ENCODE assay signal across 20 mouse cellular contexts in the genomic region with DNA sequence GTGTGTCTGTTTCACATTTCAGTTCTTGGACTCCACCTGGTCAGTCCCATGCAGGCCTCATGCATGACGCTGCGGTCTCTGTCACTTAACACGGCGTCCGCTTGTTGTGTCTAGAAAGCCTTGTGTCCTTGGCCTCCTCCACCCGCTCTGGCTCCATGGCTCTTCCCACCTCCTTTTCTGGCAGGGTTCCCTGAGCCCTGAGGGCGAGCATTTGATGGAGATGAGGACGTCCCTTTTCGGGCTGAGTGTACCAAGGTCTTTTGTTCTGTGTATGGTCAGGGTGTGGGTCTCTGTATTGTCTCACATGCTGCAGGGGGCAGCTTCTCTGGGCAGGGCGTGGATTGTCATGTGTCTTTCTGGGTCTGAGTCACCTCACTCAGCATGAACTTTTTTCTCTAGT.
DNase-seq lines count a peak whose midpoint lies in the region; ATAC-seq and TF ChIP-seq lines count a peak whose summit lies in the region.
"Had no signal": no experiment of that assay in that cellular context is flagged by ENCODE, and none has a peak within 500 bp of the region (broad histone marks: within the 10 kb centered on the region; RNA-seq: fewer than 3 reads in every experiment).

No protein-coding gene starts in this region.

- peak; percentile 61 to 70 for DNase-seq in cerebellum, postnatal 14 days
- no peak for DNase-seq in cerebellum, adult 11 months
- DNase-seq in R1 (ENCODE audit: low read depth, low spot score) = peak; percentile 91
- peak; percentile 63 to 64 for DNase-seq in adrenal gland, postnatal 36 days
- DNase-seq in midbrain, embryonic 11.5 days (ENCODE audit: low spot score, missing footprints) = no peak
- DNase-seq in thymus, postnatal 4 days = no peak
- DNase-seq: gastrocnemius, postnatal 36 days; kidney, adult 11 months; right cerebral cortex, postnatal 4 days; thymus, postnatal 25 days had no signal

- TF ChIP-seq CTCF in E14TG2a.4 (conservative IDR thresholded peaks at IDR 0.05; ENCODE audit: low read length) = no peak

- no peaks in the 10 kb centered on the region for H3K27me3 ChIP-seq in E14TG2a.4 (ENCODE audit: insufficient read depth, low read length)
- no peaks in the 10 kb centered on the region for H3K27me3 ChIP-seq in intestine, embryonic 15.5 days (replicated peaks)
- H3K27me3 ChIP-seq in midbrain, embryonic 11.5 days (ENCODE audit: control insufficient read depth, insufficient read depth, low read length) = no peaks in the 10 kb centered on the region
- H3K27me3 ChIP-seq: embryonic facial prominence, embryonic 12.5 days; forebrain, embryonic 13.5 days; limb, embryonic 15.5 days; midbrain, embryonic 12.5 days had no signal

- H3K4me1 ChIP-seq in E14TG2a.4 (replicated peaks; ENCODE audit: low read depth, low read length) = peaks cover 86% of the 10 kb centered on the region
- no peaks in the 10 kb centered on the region for H3K4me1 ChIP-seq in intestine, embryonic 15.5 days (replicated peaks)
- no peaks in the 10 kb centered on the region for H3K4me1 ChIP-seq in midbrain, embryonic 11.5 days (ENCODE audit: control insufficient read depth, insufficient read depth, low read length)
- H3K4me1 ChIP-seq: forebrain, embryonic 13.5 days; midbrain, embryonic 12.5 days had no signal

- peak overlapping the region; percentile 55 for H3K4me3 ChIP-seq in E14TG2a.4 (replicated peaks; ENCODE audit: low read length)
- H3K4me3 ChIP-seq in intestine, embryonic 15.5 days (replicated peaks) = no peak overlapping the region
- no peak overlapping the region for H3K4me3 ChIP-seq in midbrain, embryonic 11.5 days (ENCODE audit: low read depth, low read length)
- H3K4me3 ChIP-seq: embryonic facial prominence, embryonic 12.5 days; erythroblast, embryonic 14.5 days; forebrain, embryonic 13.5 days; limb, embryonic 15.5 days; midbrain, embryonic 12.5 days had no signal

- H3K9me3 ChIP-seq in E14TG2a.4 (ENCODE audit: low read length) = peaks cover 7% of the 10 kb centered on the region; the same call in 1 of the 2 replicates
- no peaks in the 10 kb centered on the region for H3K9me3 ChIP-seq in intestine, embryonic 15.5 days
- H3K9me3 ChIP-seq in midbrain, embryonic 11.5 days (ENCODE audit: control insufficient read depth, low read length) = no peaks in the 10 kb centered on the region
- H3K9me3 ChIP-seq: embryonic facial prominence, embryonic 12.5 days; forebrain, embryonic 13.5 days; limb, embryonic 15.5 days; midbrain, embryonic 12.5 days had no signal

- no peak for ATAC-seq in intestine, embryonic 15.5 days
- ATAC-seq in midbrain, embryonic 11.5 days (ENCODE audit: low FRiP score) = no peak
- ATAC-seq: activated CD4-positive, CD25-positive, alpha-beta regulatory T cell, adult 4 months; forebrain, embryonic 13.5 days; hindbrain, postnatal 0 days; lung, postnatal 0 days had no signal

- H3K27ac ChIP-seq in intestine, embryonic 15.5 days = no peak overlapping the region
- H3K27ac ChIP-seq in midbrain, embryonic 11.5 days (ENCODE audit: low read depth, low read length) = no peak overlapping the region
- H3K27ac ChIP-seq: embryonic facial prominence, embryonic 12.5 days; forebrain, embryonic 13.5 days; hindbrain, postnatal 0 days; limb, embryonic 15.5 days; midbrain, embryonic 12.5 days had no signal

- H3K36me3 ChIP-seq in E14TG2a.4 (ENCODE audit: insufficient read depth, low read length) = 0 out of 2 replicates have a peak, but pooled peaks cover 2% of the 10 kb centered on the region
- H3K36me3 ChIP-seq in intestine, embryonic 15.5 days = no peaks in the 10 kb centered on the region
- H3K36me3 ChIP-seq in midbrain, embryonic 11.5 days (ENCODE audit: control insufficient read depth, insufficient read depth, low read length) = no peaks in the 10 kb centered on the region
- H3K36me3 ChIP-seq: embryonic facial prominence, embryonic 12.5 days; limb, embryonic 15.5 days; midbrain, embryonic 12.5 days had no signal

- WGBS in intestine, embryonic 15.5 days = 86% methylated on average over 10 of the region's 10 CpGs
- WGBS in midbrain, embryonic 11.5 days = 85% methylated on average over 10 of the region's 10 CpGs

- no peak overlapping the region for H3K9ac ChIP-seq in intestine, embryonic 15.5 days
- no peak overlapping the region for H3K9ac ChIP-seq in midbrain, embryonic 11.5 days (ENCODE audit: low read length)
- H3K9ac ChIP-seq: embryonic facial prominence, embryonic 12.5 days; forebrain, embryonic 13.5 days; limb, embryonic 15.5 days; midbrain, embryonic 12.5 days had no signal

- H3K4me2 ChIP-seq in intestine, embryonic 15.5 days (replicated peaks) = no peak overlapping the region
- no peak overlapping the region for H3K4me2 ChIP-seq in midbrain, embryonic 11.5 days
- H3K4me2 ChIP-seq: embryonic facial prominence, embryonic 12.5 days; forebrain, embryonic 13.5 days; limb, embryonic 15.5 days; midbrain, embryonic 12.5 days had no signal

Comparison
In these comparisons a context has a peak if more than half of its experiments do, and no peak if none do; other contexts are left out.
1. DNase-seq: peak in cerebellum, postnatal 14 days (2 of 2), R1 (single experiment) and adrenal gland, postnatal 36 days (2 of 2); none in cerebellum, adult 11 months (single experiment), midbrain, embryonic 11.5 days (single experiment) and thymus, postnatal 4 days (single experiment).